Mouse (Mus musculus): ENCODE measurements around the gene Def8. TPM values are rescaled to one million over a fixed set of nuclear protein-coding genes. Genes with fewer than 3 reads are reported as not detected.
A peak's percentile ranks its signal among the peaks of the same experiment; 100 is the strongest.

The Def8 gene
- total RNA-seq (2017), result 63.8 and 85.3 TPM in 2 replicates

GRCm38 (mm10) chr8:123423441-123423840 lies at the start of gene Def8:
TSS of gene Def8 (plus strand) at chr8:123423527.
- no peak for ATAC-seq (replicated peaks in 1 of 2; ENCODE audit: insufficient read depth in 1 of 2, low FRiP score in 2 of 2, low TSS enrichment in 1 of 2, low read depth in 1 of 2, poor library complexity in 2 of 2, severe bottlenecking in 2 of 2)

- peak; percentile 79 to 86 for ATAC-seq (replicated peaks in 1 of 2; ENCODE audit: insufficient read depth in 1 of 2, low FRiP score in 2 of 2, low TSS enrichment in 1 of 2, low read depth in 1 of 2, poor library complexity in 2 of 2, severe bottlenecking in 2 of 2)
These were observed 49.1 kb upstream of the Def8 start for GRCm38 (mm10) chr8:123374239-123374578.

- ATAC-seq (replicated peaks in 1 of 2; ENCODE audit: insufficient read depth in 1 of 2, low FRiP score in 2 of 2, low TSS enrichment in 1 of 2, low read depth in 1 of 2, poor library complexity in 2 of 2, severe bottlenecking in 2 of 2), result no peak
These were observed 47.6 kb upstream of the Def8 start for GRCm38 (mm10) chr8:123375701-123376100.

- no peak for ATAC-seq (replicated peaks in 1 of 2; ENCODE audit: insufficient read depth in 1 of 2, low FRiP score in 2 of 2, low TSS enrichment in 1 of 2, low read depth in 1 of 2, poor library complexity in 2 of 2, severe bottlenecking in 2 of 2)
These were observed 47.2 kb upstream of the Def8 start for GRCm38 (mm10) chr8:123376106-123376505.

- no peak for ATAC-seq (replicated peaks in 1 of 2; ENCODE audit: insufficient read depth in 1 of 2, low FRiP score in 2 of 2, low TSS enrichment in 1 of 2, low read depth in 1 of 2, poor library complexity in 2 of 2, severe bottlenecking in 2 of 2)
These were observed 41.6 kb upstream of the Def8 start for GRCm38 (mm10) chr8:123381711-123382110.

- no peak for ATAC-seq (replicated peaks in 1 of 2; ENCODE audit: insufficient read depth in 1 of 2, low FRiP score in 2 of 2, low TSS enrichment in 1 of 2, low read depth in 1 of 2, poor library complexity in 2 of 2, severe bottlenecking in 2 of 2)
These were observed 40.8 kb upstream of the Def8 start for GRCm38 (mm10) chr8:123382516-123382915.

GRCm38 (mm10) chr8:123384883-123385540 lies 38.3 kb upstream of the Def8 start:
- ATAC-seq (replicated peaks in 1 of 2; ENCODE audit: insufficient read depth in 1 of 2, low FRiP score in 2 of 2, low TSS enrichment in 1 of 2, low read depth in 1 of 2, poor library complexity in 2 of 2, severe bottlenecking in 2 of 2), result peak in 1 of 2 experiments; percentile 44; a peak in 1 of 4 replicates

GRCm38 (mm10) chr8:123387041-123387440 lies 36.3 kb upstream of the Def8 start:
- ATAC-seq (replicated peaks in 1 of 2; ENCODE audit: insufficient read depth in 1 of 2, low FRiP score in 2 of 2, low TSS enrichment in 1 of 2, low read depth in 1 of 2, poor library complexity in 2 of 2, severe bottlenecking in 2 of 2), result no peak

GRCm38 (mm10) chr8:123387801-123388200 lies 35.5 kb upstream of the Def8 start:
- no peak for ATAC-seq (replicated peaks in 1 of 2; ENCODE audit: insufficient read depth in 1 of 2, low FRiP score in 2 of 2, low TSS enrichment in 1 of 2, low read depth in 1 of 2, poor library complexity in 2 of 2, severe bottlenecking in 2 of 2)

GRCm38 (mm10) chr8:123389026-123389425 lies 34.3 kb upstream of the Def8 start:
- ATAC-seq (replicated peaks in 1 of 2; ENCODE audit: insufficient read depth in 1 of 2, low FRiP score in 2 of 2, low TSS enrichment in 1 of 2, low read depth in 1 of 2, poor library complexity in 2 of 2, severe bottlenecking in 2 of 2), result no peak

- 0 out of 4 replicates have a peak, but pooled peaks of 1 of the 2 experiments have one; percentile 15 for ATAC-seq (replicated peaks in 1 of 2; ENCODE audit: insufficient read depth in 1 of 2, low FRiP score in 2 of 2, low TSS enrichment in 1 of 2, low read depth in 1 of 2, poor library complexity in 2 of 2, severe bottlenecking in 2 of 2)
These were observed 25.0 kb upstream of the Def8 start for GRCm38 (mm10) chr8:123398308-123398707.

- no peak for ATAC-seq (replicated peaks in 1 of 2; ENCODE audit: insufficient read depth in 1 of 2, low FRiP score in 2 of 2, low TSS enrichment in 1 of 2, low read depth in 1 of 2, poor library complexity in 2 of 2, severe bottlenecking in 2 of 2)
These were observed 21.4 kb upstream of the Def8 start for GRCm38 (mm10) chr8:123401936-123402335.

- ATAC-seq (replicated peaks in 1 of 2; ENCODE audit: insufficient read depth in 1 of 2, low FRiP score in 2 of 2, low TSS enrichment in 1 of 2, low read depth in 1 of 2, poor library complexity in 2 of 2, severe bottlenecking in 2 of 2), result no peak
These were observed 20.5 kb upstream of the Def8 start for GRCm38 (mm10) chr8:123402730-123403326.

- ATAC-seq (replicated peaks in 1 of 2; ENCODE audit: insufficient read depth in 1 of 2, low FRiP score in 2 of 2, low TSS enrichment in 1 of 2, low read depth in 1 of 2, poor library complexity in 2 of 2, severe bottlenecking in 2 of 2), result no peak
These were observed 18.8 kb upstream of the Def8 start for GRCm38 (mm10) chr8:123404521-123404920.

- ATAC-seq (replicated peaks in 1 of 2; ENCODE audit: insufficient read depth in 1 of 2, low FRiP score in 2 of 2, low TSS enrichment in 1 of 2, low read depth in 1 of 2, poor library complexity in 2 of 2, severe bottlenecking in 2 of 2), result peak; percentile 57 to 58; a peak in 3 of 4 replicates
These were observed 16.5 kb upstream of the Def8 start, which contains the start of gene Mc1r for GRCm38 (mm10) chr8:123406786-123407185. TSS of gene Mc1r (plus strand) at chr8:123407107.

GRCm38 (mm10) chr8:123407612-123408011 lies 15.7 kb upstream of the Def8 start:
- ATAC-seq (replicated peaks in 1 of 2; ENCODE audit: insufficient read depth in 1 of 2, low FRiP score in 2 of 2, low TSS enrichment in 1 of 2, low read depth in 1 of 2, poor library complexity in 2 of 2, severe bottlenecking in 2 of 2), result no peak

- ATAC-seq (replicated peaks in 1 of 2; ENCODE audit: insufficient read depth in 1 of 2, low FRiP score in 2 of 2, low TSS enrichment in 1 of 2, low read depth in 1 of 2, poor library complexity in 2 of 2, severe bottlenecking in 2 of 2), result peak; percentile 40 to 51
These were observed 14.5 kb upstream of the Def8 start for GRCm38 (mm10) chr8:123408586-123409544.

GRCm38 (mm10) chr8:123410049-123410587 lies 13.2 kb upstream of the Def8 start:
- no peak for ATAC-seq (replicated peaks in 1 of 2; ENCODE audit: insufficient read depth in 1 of 2, low FRiP score in 2 of 2, low TSS enrichment in 1 of 2, low read depth in 1 of 2, poor library complexity in 2 of 2, severe bottlenecking in 2 of 2)
